Mouse (Mus musculus) midbrain, embryonic 13.5 days (tissue): ENCODE data around the gene Sema3a. TPM values are rescaled to one million over a fixed set of nuclear protein-coding genes. Genes with fewer than 3 reads are reported as not detected.
"Not testable (repeated sequence)": the region's sequence is repeated elsewhere in the genome, so short reads cannot be mapped to it uniquely, and the experiment has no call there.

Experiments used
- ATAC-seq: fragments of 200-750 bp; cut with Nextera tagmentation; 2 replicates; pipeline ENCODE4 v1.8.0; 2017; ENCODE audit warnings: mild to moderate bottlenecking, moderate TSS enrichment, moderate library complexity
- H3K27ac ChIP-seq: fragments of 300-500 bp; sonication (generic); 2 replicates; pipeline ENCODE4 v1.5.1; 2015; ENCODE audit warnings: inconsistent platforms, mild to moderate bottlenecking, moderate library complexity
- H3K27me3 ChIP-seq: fragments of 300-500 bp; sonication (generic); 2 replicates; pipeline ENCODE4 v1.6.1; 2015; ENCODE audit warnings: mild to moderate bottlenecking, inconsistent platforms
- H3K36me3 ChIP-seq: fragments of 300-500 bp; sonication (generic); 2 replicates; pipeline ENCODE4 v1.6.1; 2015; ENCODE audit warnings: mild to moderate bottlenecking, inconsistent platforms
- H3K4me1 ChIP-seq: fragments of 300-500 bp; sonication (generic); replicated peaks from 2 replicates; pipeline ENCODE4 v1.6.1; 2015; ENCODE audit warnings: inconsistent platforms
- H3K4me2 ChIP-seq: fragments of 300-500 bp; sonication (generic); replicated peaks from 2 replicates; pipeline ENCODE4 v1.6.1; 2015; ENCODE audit warnings: moderate library complexity, mild to moderate bottlenecking, inconsistent platforms
- H3K4me3 ChIP-seq: fragments of 300-500 bp; sonication (generic); replicated peaks from 2 replicates; pipeline ENCODE4 v1.5.1; 2015; ENCODE audit warnings: mild to moderate bottlenecking, inconsistent platforms
- H3K9ac ChIP-seq: fragments of 300-500 bp; sonication (generic); replicated peaks from 2 replicates; pipeline ENCODE4 v1.6.1; 2015; ENCODE audit warnings: mild to moderate bottlenecking, inconsistent platforms
- H3K9me3 ChIP-seq: fragments of 300-500 bp; sonication (generic); 2 replicates; pipeline ENCODE4 v1.6.1; 2016; ENCODE audit warnings: mild to moderate bottlenecking, inconsistent platforms
- WGBS: fragments of 180-500 bp; shearing (Covaris S2); methylation state at CpG from one replicate; pipeline ENCODE4 v1.1.7; 2015; 5-methylcytosine and 5-hydroxymethylcytosine counted together
- polyA plus RNA-seq: library from polyadenylated mRNA; unstranded; fragments of >200 nt; fragmentation: Nextera tagmentation; extraction: Ambion mirVana; gene quantifications from 2 replicates; pipeline ENCODE4 v1.2.1, GENCODE M21; 2015

Gene Sema3a
- polyA plus RNA-seq, 1 experiment from 2014 or later: 4.5 TPM

- Histone ChIP-seq H3K27ac (no peak overlapping the region), H3K4me1 (no peaks in the 10 kb centered on the region), H3K36me3 (no peaks in the 10 kb centered on the region), H3K4me2 (no peak overlapping the region), H3K9ac (no peak overlapping the region), H3K9me3 (no peaks in the 10 kb centered on the region), H3K4me3 (no peak overlapping the region), H3K27me3 (peaks cover 9% of the 10 kb centered on the region)
- no peak for ATAC-seq
These were observed 460.5 kb downstream of the Sema3a start for GRCm38 (mm10) chr5:13585559-13586207.

GRCm38 (mm10) chr5:13594422-13594821 lies 469.2 kb downstream of the Sema3a start:
- H3K4me1 ChIP-seq: no peaks in the 10 kb centered on the region
- WGBS: 94% methylated on average over 2 of the region's 2 CpGs

GRCm38 (mm10) chr5:13611631-13612030 lies 486.4 kb downstream of the Sema3a start:
- Histone ChIP-seq H3K4me2 (no peak overlapping the region), H3K9ac (no peak overlapping the region), H3K9me3 (no peaks in the 10 kb centered on the region), H3K4me3 (no peak overlapping the region), H3K36me3 (no peaks in the 10 kb centered on the region), H3K27me3 (peaks cover 7% of the 10 kb centered on the region; the same call in 1 of the 2 replicates), H3K4me1 (no peaks in the 10 kb centered on the region), H3K27ac (no peak overlapping the region)
- 79% methylated on average over 1 of the region's 1 CpGs for WGBS
- ATAC-seq: no peak

More at GRCm38 (mm10) chr5:13594422-13594821, 469.2 kb downstream of the Sema3a start:
- H3K9me3 ChIP-seq: no peaks in the 10 kb centered on the region
- H3K4me2 ChIP-seq: no peak overlapping the region
- no peaks in the 10 kb centered on the region for H3K36me3 ChIP-seq
- no peak overlapping the region for H3K4me3 ChIP-seq
- no peak overlapping the region for H3K9ac ChIP-seq
- ATAC-seq: no peak
- H3K27ac ChIP-seq: no peak overlapping the region
- H3K27me3 ChIP-seq: 0 out of 2 replicates have a peak, but pooled peaks cover 2% of the 10 kb centered on the region

- ATAC-seq: no peak
- Histone ChIP-seq H3K4me2 (no peak overlapping the region), H3K9me3 (no peaks in the 10 kb centered on the region), H3K27me3 (peaks cover 10% of the 10 kb centered on the region; the same call in 1 of the 2 replicates), H3K4me1 (no peaks in the 10 kb centered on the region), H3K36me3 (no peaks in the 10 kb centered on the region), H3K9ac (no peak overlapping the region), H3K27ac (no peak overlapping the region), H3K4me3 (no peak overlapping the region)
- 75% methylated on average over 2 of the region's 2 CpGs for WGBS
These were observed 486.9 kb downstream of the Sema3a start for GRCm38 (mm10) chr5:13612088-13612487.

- ATAC-seq, H3K9ac ChIP-seq, H3K36me3 ChIP-seq, H3K27ac ChIP-seq, H3K9me3 ChIP-seq, H3K4me2 ChIP-seq, H3K4me1 ChIP-seq, H3K4me3 ChIP-seq: not testable (repeated sequence)
- peaks cover 24% of the 10 kb centered on the region for H3K27me3 ChIP-seq
- 66% methylated on average over 7 of the region's 7 CpGs for WGBS
These were observed 489.4 kb downstream of the Sema3a start for GRCm38 (mm10) chr5:13614575-13614974.

- ATAC-seq: no peak
- Histone ChIP-seq H3K36me3 (no peaks in the 10 kb centered on the region), H3K4me1 (no peaks in the 10 kb centered on the region), H3K9ac (no peak overlapping the region), H3K4me3 (no peak overlapping the region), H3K27me3 (peaks cover 34% of the 10 kb centered on the region), H3K27ac (no peak overlapping the region), H3K9me3 (no peaks in the 10 kb centered on the region), H3K4me2 (no peak overlapping the region)
- 90% methylated on average over 2 of the region's 2 CpGs for WGBS
These were observed 490.7 kb downstream of the Sema3a start for GRCm38 (mm10) chr5:13615907-13616306.

- Histone ChIP-seq H3K9ac (no peak overlapping the region), H3K4me2 (no peak overlapping the region), H3K27ac (no peak overlapping the region), H3K4me3 (no peak overlapping the region), H3K9me3 (no peaks in the 10 kb centered on the region), H3K36me3 (no peaks in the 10 kb centered on the region), H3K4me1 (no peaks in the 10 kb centered on the region; the same call in 1 of the 2 replicates), H3K27me3 (peaks cover 59% of the 10 kb centered on the region)
- WGBS: 63% methylated on average over 7 of the region's 7 CpGs
- no peak for ATAC-seq
These were observed 497.4 kb downstream of the Sema3a start for GRCm38 (mm10) chr5:13622578-13622977.

GRCm38 (mm10) chr5:13624754-13625153 lies 499.5 kb downstream of the Sema3a start:
- peak; percentile 65 for ATAC-seq

GRCm38 (mm10) chr5:13626093-13626492 lies 500.9 kb downstream of the Sema3a start:
- Histone ChIP-seq H3K4me2 (no peak overlapping the region), H3K9me3 (no peaks in the 10 kb centered on the region), H3K36me3 (no peaks in the 10 kb centered on the region), H3K27ac (no peak overlapping the region), H3K27me3 (peaks cover 50% of the 10 kb centered on the region), H3K4me3 (no peak overlapping the region), H3K4me1 (peaks cover 13% of the 10 kb centered on the region), H3K9ac (no peak overlapping the region)
- WGBS: 56% methylated on average over 5 of the region's 5 CpGs
- no peak for ATAC-seq

More at GRCm38 (mm10) chr5:13624754-13625153, 499.5 kb downstream of the Sema3a start:
- peaks cover 9% of the 10 kb centered on the region for H3K4me1 ChIP-seq
- no peak overlapping the region for H3K9ac ChIP-seq
- H3K4me2 ChIP-seq: no peak overlapping the region
- H3K4me3 ChIP-seq: no peak overlapping the region
- no peaks in the 10 kb centered on the region for H3K36me3 ChIP-seq
- 9% methylated on average over 5 of the region's 5 CpGs for WGBS
- no peak overlapping the region for H3K27ac ChIP-seq
- H3K9me3 ChIP-seq: no peaks in the 10 kb centered on the region
- H3K27me3 ChIP-seq: peaks cover 54% of the 10 kb centered on the region

- Histone ChIP-seq H3K4me1 (peaks cover 13% of the 10 kb centered on the region), H3K9me3 (no peaks in the 10 kb centered on the region), H3K27me3 (peaks cover 55% of the 10 kb centered on the region), H3K27ac (no peak overlapping the region; the same call in 1 of the 2 replicates), H3K4me2 (peak overlapping the region; percentile 59), H3K4me3 (peak overlapping the region; percentile 39), H3K9ac (peak overlapping the region; percentile 61), H3K36me3 (no peaks in the 10 kb centered on the region)
- peak; percentile 85 for ATAC-seq
- WGBS: 11% methylated on average over 24 of the region's 24 CpGs
These were observed 503.5 kb downstream of the Sema3a start for GRCm38 (mm10) chr5:13628606-13629311.

GRCm38 (mm10) chr5:13629916-13630315 lies 504.7 kb downstream of the Sema3a start:
- Histone ChIP-seq H3K4me2 (no peak overlapping the region), H3K36me3 (no peaks in the 10 kb centered on the region), H3K4me1 (peaks cover 13% of the 10 kb centered on the region), H3K4me3 (no peak overlapping the region), H3K9me3 (no peaks in the 10 kb centered on the region), H3K27me3 (peaks cover 55% of the 10 kb centered on the region), H3K27ac (no peak overlapping the region), H3K9ac (no peak overlapping the region)
- 0 out of 2 replicates have a peak, but pooled peaks have one; percentile 40 for ATAC-seq
- 9% methylated on average over 5 of the region's 5 CpGs for WGBS

- Histone ChIP-seq H3K36me3 (no peaks in the 10 kb centered on the region), H3K27ac (no peak overlapping the region), H3K27me3 (peaks cover 52% of the 10 kb centered on the region), H3K4me1 (peaks cover 13% of the 10 kb centered on the region), H3K4me3 (no peak overlapping the region), H3K4me2 (no peak overlapping the region), H3K9ac (no peak overlapping the region), H3K9me3 (no peaks in the 10 kb centered on the region)
- ATAC-seq: no peak
These were observed 505.5 kb downstream of the Sema3a start for GRCm38 (mm10) chr5:13630692-13631091.
